Mouse (Mus musculus) forebrain, embryonic 15.5 days (tissue): Measurements from ENCODE around the gene Nr1h4. TPM values are rescaled to one million over a fixed set of nuclear protein-coding genes. Genes with fewer than 3 reads are reported as not detected.

ENCODE experiments used
- ATAC-seq: fragments of 200-750 bp; cut with Nextera tagmentation; replicated peaks from 2 replicates; pipeline ENCODE4 v1.8.0; 2017; ENCODE audit warnings: mild to moderate bottlenecking, moderate TSS enrichment, moderate library complexity
- H3K27ac ChIP-seq: fragments of 300-500 bp; sonication (generic); replicated peaks from 2 replicates; pipeline ENCODE4 v1.5.1; 2015; ENCODE audit warnings: mild to moderate bottlenecking, inconsistent platforms
- H3K27me3 ChIP-seq: fragments of 300-500 bp; sonication (generic); 2 replicates; pipeline ENCODE4 v1.6.1; 2015; ENCODE audit warnings: inconsistent platforms
- H3K36me3 ChIP-seq: fragments of 300-500 bp; sonication (generic); 2 replicates; pipeline ENCODE4 v1.6.1; 2015; ENCODE audit warnings: mild to moderate bottlenecking, inconsistent platforms
- H3K4me1 ChIP-seq: fragments of 300-500 bp; sonication (generic); 2 replicates; pipeline ENCODE4 v1.6.1; 2015; ENCODE audit warnings: inconsistent platforms
- H3K4me2 ChIP-seq: fragments of 300-500 bp; sonication (generic); replicated peaks from 2 replicates; pipeline ENCODE4 v1.6.1; 2015; ENCODE audit warnings: mild to moderate bottlenecking, inconsistent platforms
- H3K4me3 ChIP-seq: fragments of 300-500 bp; sonication (generic); 2 replicates; pipeline ENCODE4 v1.5.1; 2015; ENCODE audit warnings: mild to moderate bottlenecking, inconsistent platforms
- H3K9ac ChIP-seq: fragments of 300-500 bp; sonication (generic); replicated peaks from 2 replicates; pipeline ENCODE4 v1.6.1; 2015; ENCODE audit warnings: mild to moderate bottlenecking, inconsistent platforms
- H3K9me3 ChIP-seq: fragments of 300-500 bp; sonication (generic); 2 replicates; pipeline ENCODE4 v1.6.1; 2016; ENCODE audit warnings: inconsistent platforms
- WGBS: fragments of 180-500 bp; shearing (Covaris S2); methylation state at CpG from one replicate; pipeline ENCODE4 v1.1.7; 2015; ENCODE audit warnings: mixed read lengths; 5-methylcytosine and 5-hydroxymethylcytosine counted together
- polyA plus RNA-seq: library from polyadenylated mRNA; unstranded; fragments of >200 nt; fragmentation: Nextera tagmentation; extraction: Ambion mirVana; gene quantifications from 2 replicates; pipeline ENCODE4 v1.2.1, GENCODE M21; 2015

Nr1h4 gene
- polyA plus RNA-seq, 1 experiment from 2014 or later = 0.17 TPM

DNA sequence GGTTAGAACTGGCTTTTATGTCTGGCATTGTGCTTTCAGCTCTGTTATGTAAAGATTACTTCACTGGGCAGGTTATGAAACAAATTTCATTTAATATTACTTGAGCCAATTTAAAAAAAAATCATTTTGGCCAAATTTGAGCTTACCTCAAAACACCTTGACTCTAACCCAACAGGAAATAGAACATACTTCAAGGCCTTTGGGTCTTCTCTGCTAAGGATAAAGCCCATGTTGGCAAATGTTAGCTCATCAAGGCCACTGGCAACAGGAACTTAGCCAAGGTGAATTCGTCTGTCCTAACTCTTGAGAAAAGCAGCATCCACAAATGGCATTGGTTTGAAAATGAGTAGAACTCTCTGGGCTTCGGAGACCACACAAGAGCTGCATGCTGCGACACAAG, 43.1 kb downstream of the Nr1h4 start:
- H3K4me3 ChIP-seq = no peak overlapping the region
- peaks cover 4% of the 10 kb centered on the region for H3K4me1 ChIP-seq
- H3K27me3 ChIP-seq = no peaks in the 10 kb centered on the region
- no peak overlapping the region for H3K27ac ChIP-seq
- no peak overlapping the region for H3K4me2 ChIP-seq
- no peaks in the 10 kb centered on the region for H3K36me3 ChIP-seq
- no peaks in the 10 kb centered on the region for H3K9me3 ChIP-seq
- no peak overlapping the region for H3K9ac ChIP-seq
- ATAC-seq = no peak
- WGBS = 80% methylated on average over 3 of the region's 3 CpGs

DNA sequence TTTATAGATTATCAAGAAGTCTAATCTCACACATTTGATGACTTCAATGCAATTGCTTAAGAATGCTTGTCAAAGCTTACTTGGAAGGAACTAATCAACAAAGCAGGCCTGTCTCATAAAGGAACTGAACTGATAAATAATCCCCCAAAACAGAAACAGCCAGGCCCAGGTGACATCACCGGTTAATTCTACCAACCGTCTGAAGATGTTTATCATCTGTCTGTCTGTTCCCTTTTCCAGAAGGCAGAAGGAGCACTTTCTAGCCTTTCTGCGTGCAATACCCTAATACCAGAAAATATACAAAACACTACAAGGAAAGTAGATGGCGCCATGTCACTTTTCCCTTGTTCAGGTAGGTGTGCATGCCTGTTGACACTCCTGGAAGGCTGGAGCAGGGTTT, 43.9 kb downstream of the Nr1h4 start:
- no peaks in the 10 kb centered on the region for H3K9me3 ChIP-seq
- H3K4me2 ChIP-seq = no peak overlapping the region
- peaks cover 4% of the 10 kb centered on the region for H3K4me1 ChIP-seq
- H3K27me3 ChIP-seq = no peaks in the 10 kb centered on the region
- no peak overlapping the region for H3K9ac ChIP-seq
- WGBS = 85% methylated on average over 4 of the region's 4 CpGs
- ATAC-seq = no peak
- no peaks in the 10 kb centered on the region for H3K36me3 ChIP-seq
- H3K4me3 ChIP-seq = no peak overlapping the region
- H3K27ac ChIP-seq = no peak overlapping the region

- Histone ChIP-seq H3K4me2 (no peak overlapping the region), H3K27me3 (no peaks in the 10 kb centered on the region), H3K27ac (no peak overlapping the region; the same call in 1 of the 2 replicates), H3K4me1 (peaks cover 10% of the 10 kb centered on the region), H3K36me3 (no peaks in the 10 kb centered on the region), H3K9me3 (no peaks in the 10 kb centered on the region), H3K4me3 (no peak overlapping the region), H3K9ac (no peak overlapping the region)
- ATAC-seq = peak; percentile 81
- 7% methylated on average over 4 of the region's 4 CpGs for WGBS
These were observed 46.2 kb downstream of the Nr1h4 start for GRCm38 (mm10) chr10:89486995-89487742.

- Histone ChIP-seq H3K9ac (no peak overlapping the region), H3K27ac (no peak overlapping the region), H3K27me3 (no peaks in the 10 kb centered on the region), H3K4me3 (no peak overlapping the region), H3K36me3 (no peaks in the 10 kb centered on the region), H3K4me1 (peaks cover 16% of the 10 kb centered on the region), H3K9me3 (no peaks in the 10 kb centered on the region), H3K4me2 (no peak overlapping the region)
- no peak for ATAC-seq
These were observed 48.5 kb downstream of the Nr1h4 start for GRCm38 (mm10) chr10:89484907-89485306.

GRCm38 (mm10) chr10:89483812-89484602, 49.4 kb downstream of the Nr1h4 start:
- Histone ChIP-seq H3K27ac (no peak overlapping the region), H3K9ac (no peak overlapping the region), H3K36me3 (no peaks in the 10 kb centered on the region), H3K4me1 (peaks cover 16% of the 10 kb centered on the region), H3K27me3 (no peaks in the 10 kb centered on the region), H3K9me3 (no peaks in the 10 kb centered on the region), H3K4me2 (no peak overlapping the region), H3K4me3 (no peak overlapping the region)
- WGBS = 91% methylated on average over 18 of the region's 18 CpGs
- ATAC-seq = no peak

- Histone ChIP-seq H3K27ac (no peak overlapping the region), H3K27me3 (no peaks in the 10 kb centered on the region), H3K4me1 (peaks cover 16% of the 10 kb centered on the region), H3K9ac (no peak overlapping the region), H3K36me3 (no peaks in the 10 kb centered on the region), H3K4me3 (no peak overlapping the region), H3K9me3 (no peaks in the 10 kb centered on the region), H3K4me2 (no peak overlapping the region)
- WGBS = 79% methylated on average over 14 of the region's 14 CpGs
- no peak for ATAC-seq
These were observed 50.3 kb downstream of the Nr1h4 start for GRCm38 (mm10) chr10:89483113-89483512.

GRCm38 (mm10) chr10:89482142-89482681, 51.2 kb downstream of the Nr1h4 start:
- H3K27ac ChIP-seq = no peak overlapping the region
- ATAC-seq = no peak
- H3K4me3 ChIP-seq = no peak overlapping the region
- no peaks in the 10 kb centered on the region for H3K27me3 ChIP-seq
- H3K4me1 ChIP-seq = peaks cover 12% of the 10 kb centered on the region
- no peak overlapping the region for H3K4me2 ChIP-seq
- 16% methylated on average over 10 of the region's 10 CpGs for WGBS
- no peak overlapping the region for H3K9ac ChIP-seq
- H3K9me3 ChIP-seq = no peaks in the 10 kb centered on the region
- H3K36me3 ChIP-seq = no peaks in the 10 kb centered on the region

GRCm38 (mm10) chr10:89481638-89482037, 51.7 kb downstream of the Nr1h4 start:
- ATAC-seq = peak; percentile 51; the same call in 1 of the 2 replicates
- no peaks in the 10 kb centered on the region for H3K36me3 ChIP-seq
- peaks cover 12% of the 10 kb centered on the region for H3K4me1 ChIP-seq
- H3K4me2 ChIP-seq = no peak overlapping the region
- no peaks in the 10 kb centered on the region for H3K9me3 ChIP-seq
- H3K27me3 ChIP-seq = no peaks in the 10 kb centered on the region
- no peak overlapping the region for H3K27ac ChIP-seq
- H3K4me3 ChIP-seq = no peak overlapping the region
- 22% methylated on average over 7 of the region's 7 CpGs for WGBS
- H3K9ac ChIP-seq = no peak overlapping the region

DNA sequence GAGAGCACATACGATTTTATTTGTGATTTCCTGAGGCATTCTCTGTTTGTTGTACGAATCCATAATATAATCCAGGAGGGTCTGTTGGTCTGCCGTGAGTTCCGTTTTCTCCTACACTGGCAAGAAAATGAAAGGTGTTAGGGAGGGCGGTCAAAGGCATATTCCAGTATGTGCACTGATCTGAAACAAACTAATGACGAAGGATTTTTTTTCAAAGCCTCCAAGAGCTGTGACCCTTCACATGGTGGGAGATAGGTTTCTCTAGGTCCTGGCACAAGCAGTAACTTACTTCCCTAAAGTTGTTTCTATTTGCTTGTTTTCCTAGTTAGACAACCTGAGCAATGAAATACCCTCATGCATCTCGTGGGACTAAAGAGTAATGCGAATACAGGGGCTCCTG, 54.6 kb downstream of the Nr1h4 start:
- H3K4me2 ChIP-seq = no peak overlapping the region
- no peak overlapping the region for H3K27ac ChIP-seq
- 87% methylated on average over 8 of the region's 8 CpGs for WGBS
- H3K27me3 ChIP-seq = no peaks in the 10 kb centered on the region
- H3K4me3 ChIP-seq = no peak overlapping the region
- no peaks in the 10 kb centered on the region for H3K36me3 ChIP-seq
- peaks cover 12% of the 10 kb centered on the region for H3K4me1 ChIP-seq
- ATAC-seq = no peak
- no peaks in the 10 kb centered on the region for H3K9me3 ChIP-seq
- H3K9ac ChIP-seq = no peak overlapping the region

- 33% methylated on average over 7 of the region's 7 CpGs for WGBS
- H3K27ac ChIP-seq = no peak overlapping the region
- H3K4me1 ChIP-seq = no peaks in the 10 kb centered on the region
- H3K27me3 ChIP-seq = no peaks in the 10 kb centered on the region
- no peak overlapping the region for H3K4me3 ChIP-seq
- H3K9ac ChIP-seq = no peak overlapping the region
- H3K36me3 ChIP-seq = no peaks in the 10 kb centered on the region
- 0 out of 2 replicates have a peak, but pooled peaks cover 9% of the 10 kb centered on the region for H3K9me3 ChIP-seq
- no peak overlapping the region for H3K4me2 ChIP-seq
- no peak for ATAC-seq
These were observed 62.6 kb downstream of the Nr1h4 start for GRCm38 (mm10) chr10:89470596-89471353.

GRCm38 (mm10) chr10:89464760-89465405, 68.5 kb downstream of the Nr1h4 start:
- H3K36me3 ChIP-seq = no peaks in the 10 kb centered on the region
- H3K9ac ChIP-seq = no peak overlapping the region
- WGBS = 90% methylated on average over 4 of the region's 4 CpGs
- no peak overlapping the region for H3K4me2 ChIP-seq
- H3K9me3 ChIP-seq = 0 out of 2 replicates have a peak, but pooled peaks cover under 1% of the 10 kb centered on the region
- no peaks in the 10 kb centered on the region for H3K27me3 ChIP-seq
- ATAC-seq = no peak
- H3K4me1 ChIP-seq = no peaks in the 10 kb centered on the region
- no peak overlapping the region for H3K4me3 ChIP-seq
- H3K27ac ChIP-seq = no peak overlapping the region
